Mouse (Mus musculus) megakaryocyte progenitor cell, adult 5-6 weeks (primary cell): Measurements from ENCODE around the gene Fbxl2. TPM values are rescaled to one million over a fixed set of nuclear protein-coding genes. Genes with fewer than 3 reads are reported as not detected.

Experiments
- ATAC-seq: replicated peaks from 2 replicates; pipeline ENCODE4 v1.8.0; 2016; ENCODE audit warnings: mild to moderate bottlenecking, moderate TSS enrichment, inconsistent platforms; ENCODE audit not compliant: poor library complexity
- total RNA-seq, 2 experiments: library from RNA; stranded (forward) in 1 of 2; stranded (reverse) in 1 of 2; fragments of 157-497, 149-512 nt in 1 of 2; fragments of 200-1000 nt in 1 of 2; gene quantifications; 2 replicates each; pipeline versions ENCODE4 v1.2.3 to v1.2.4; 2015 to 2017

Fbxl2 gene
- total RNA-seq, 2 experiments from 2014 or later: 0.67 to 2.0 TPM

GRCm38 (mm10) chr9:114022141-114022540 lies 23.9 kb downstream of the Fbxl2 start:
- ATAC-seq: no peak

- ATAC-seq: peak; percentile 33
Measured at GRCm38 (mm10) chr9:114019012-114019762, 26.8 kb downstream of the Fbxl2 start.

GRCm38 (mm10) chr9:114016402-114016801 lies 29.6 kb downstream of the Fbxl2 start:
- ATAC-seq: peak; percentile 78

- ATAC-seq: peak; percentile 41; the same call in 1 of the 2 replicates
Measured at GRCm38 (mm10) chr9:114015724-114016123, 30.3 kb downstream of the Fbxl2 start.

- ATAC-seq: peak; percentile 24
Measured at GRCm38 (mm10) chr9:114014034-114014433, 32.0 kb downstream of the Fbxl2 start.

- ATAC-seq: peak; percentile 37; the same call in 1 of the 2 replicates
Measured at GRCm38 (mm10) chr9:114011203-114011602, 34.8 kb downstream of the Fbxl2 start.

- no peak for ATAC-seq
Measured at GRCm38 (mm10) chr9:114009526-114009925, 36.5 kb downstream of the Fbxl2 start.

GRCm38 (mm10) chr9:114007850-114008350 lies 38.1 kb downstream of the Fbxl2 start:
- ATAC-seq: no peak

GRCm38 (mm10) chr9:114006801-114007200 lies 39.2 kb downstream of the Fbxl2 start:
- no peak for ATAC-seq

- ATAC-seq: 0 out of 2 replicates have a peak, but pooled peaks have one; percentile 31
Measured at GRCm38 (mm10) chr9:113998311-113998710, 47.7 kb downstream of the Fbxl2 start.

GRCm38 (mm10) chr9:113992810-113993209 lies 53.2 kb downstream of the Fbxl2 start:
- ATAC-seq: no peak

GRCm38 (mm10) chr9:113990547-113991248 lies 55.3 kb downstream of the Fbxl2 start:
- ATAC-seq: peak; percentile 95

GRCm38 (mm10) chr9:113984946-113985620 lies 60.9 kb downstream of the Fbxl2 start:
- no peak for ATAC-seq

GRCm38 (mm10) chr9:113982883-113983670 lies 62.9 kb downstream of the Fbxl2 start:
- peak; percentile 38 for ATAC-seq

- ATAC-seq: no peak
Measured at GRCm38 (mm10) chr9:113982451-113982850, 63.5 kb downstream of the Fbxl2 start.

- ATAC-seq: peak; percentile 66
Measured at GRCm38 (mm10) chr9:113981099-113981880, 64.7 kb downstream of the Fbxl2 start.

- no peak for ATAC-seq
Measured at GRCm38 (mm10) chr9:113979356-113979755, 66.6 kb downstream of the Fbxl2 start.

- no peak for ATAC-seq
Measured at GRCm38 (mm10) chr9:113978656-113979055, 67.3 kb downstream of the Fbxl2 start.

- no peak for ATAC-seq
Measured at GRCm38 (mm10) chr9:113977225-113977840, 68.7 kb downstream of the Fbxl2 start.
